Mouse (Mus musculus) MEL (cell line): ENCODE measurements at regions not wholly inside any gene's neighbourhood (a gene's known extent, or its start where the extent isn't known, plus 50 kb on each side); places are given as distances from the start of the nearest gene placed in this dataset.

Experiments used
- CTCF ChIP-seq, 3 experiments: IDR thresholded peaks in 2 of 3; conservative IDR thresholded peaks in 1 of 3; 2 replicates each; pipeline ENCODE4 v1.5.1; 2011 to 2012; ENCODE audit warnings: low read length in 3 of 3, low read depth in 2 of 3, mild to moderate bottlenecking in 2 of 3, improper control_type of control experiment in 1 of 3, inconsistent platforms in 1 of 3, mixed read lengths in 1 of 3, moderate library complexity in 1 of 3; ENCODE audit not compliant: control insufficient read depth in 1 of 3, insufficient read depth in 1 of 3, poor library complexity in 1 of 3, severe bottlenecking in 1 of 3
- EP300 ChIP-seq, 2 experiments: IDR thresholded peaks; 2 replicates each; pipeline ENCODE4 v1.6.1; 2011; ENCODE audit warnings: improper control_type of control experiment in 2 of 2, low read length in 2 of 2, low read depth in 1 of 2, mild to moderate bottlenecking in 1 of 2
- GABPA ChIP-seq: IDR thresholded peaks from 2 replicates; pipeline ENCODE4 v1.6.1; 2012; ENCODE audit warnings: low read depth, mild to moderate bottlenecking, inconsistent platforms, low read length, improper control_type of control experiment, moderate library complexity
- HCFC1 ChIP-seq: IDR thresholded peaks from 2 replicates; pipeline ENCODE4 v1.6.1; 2012; ENCODE audit warnings: low read depth, mild to moderate bottlenecking, inconsistent platforms, low read length, improper control_type of control experiment, moderate library complexity
- KAT2A ChIP-seq: conservative IDR thresholded peaks from 2 replicates; pipeline ENCODE4 v1.6.1; 2012; ENCODE audit warnings: low read depth, low read length, improper control_type of control experiment, inconsistent platforms
- MAFK ChIP-seq: IDR thresholded peaks from 2 replicates; pipeline ENCODE4 v1.6.1; 2011; ENCODE audit warnings: low read depth, mild to moderate bottlenecking, low read length, improper control_type of control experiment, borderline replicate concordance
- MAX ChIP-seq: IDR thresholded peaks from 2 replicates; pipeline ENCODE4 v1.6.1; 2011; ENCODE audit warnings: low read length, improper control_type of control experiment
- MAZ ChIP-seq: IDR thresholded peaks from 2 replicates; pipeline ENCODE4 v1.6.1; 2012; ENCODE audit warnings: low read depth, mild to moderate bottlenecking, inconsistent platforms, low read length, improper control_type of control experiment
- POLR2A ChIP-seq, 2 experiments: IDR thresholded peaks; 2 replicates each; pipeline ENCODE4 v1.6.1; 2011 to 2012; ENCODE audit warnings: low read length in 2 of 2, mild to moderate bottlenecking in 2 of 2, control low read depth in 1 of 2, improper control_type of control experiment in 1 of 2, low read depth in 1 of 2, moderate library complexity in 1 of 2; ENCODE audit not compliant: control insufficient read depth in 1 of 2, insufficient read depth in 1 of 2, poor library complexity in 1 of 2
- USF2 ChIP-seq, 2 experiments: IDR thresholded peaks; 2 replicates each; pipeline ENCODE4 v1.6.1; 2011 to 2012; ENCODE audit warnings: improper control_type of control experiment in 2 of 2, low read length in 2 of 2, borderline replicate concordance in 1 of 2, inconsistent platforms in 1 of 2, low read depth in 1 of 2, mild to moderate bottlenecking in 1 of 2; ENCODE audit not compliant: insufficient read depth in 1 of 2
- ZKSCAN1 ChIP-seq: IDR thresholded peaks from 2 replicates; pipeline ENCODE4 v1.6.1; 2012; ENCODE audit warnings: low read depth, mild to moderate bottlenecking, inconsistent platforms, low read length, improper control_type of control experiment, moderate library complexity

GRCm38 (mm10) chr1:88995945-88996344 lies 74.3 kb upstream of the Sh3bp4 start:
- no peak for TF ChIP-seq ZKSCAN1
- TF ChIP-seq EP300 (IDR thresholded peaks at IDR 0.05; ENCODE audit: low read depth in 1 of 2, low read length in 2 of 2): no peak
- no peak for TF ChIP-seq GABPA
- TF ChIP-seq HCFC1: no peak
- TF ChIP-seq CTCF (IDR thresholded peaks at IDR 0.05 in 2 of 3, conservative IDR thresholded peaks at IDR 0.05 in 1 of 3; ENCODE audit: control insufficient read depth in 1 of 3, insufficient read depth in 1 of 3, low read depth in 2 of 3, low read length in 3 of 3, poor library complexity in 1 of 3, severe bottlenecking in 1 of 3): no peak
- no peak for TF ChIP-seq POLR2A (IDR thresholded peaks at IDR 0.05; ENCODE audit: control insufficient read depth in 1 of 2, insufficient read depth in 1 of 2, low read depth in 1 of 2, low read length in 2 of 2, poor library complexity in 1 of 2)
- TF ChIP-seq MAZ: no peak
- TF ChIP-seq KAT2A: no peak
- TF ChIP-seq MAFK: no peak
- no peak for TF ChIP-seq USF2 (IDR thresholded peaks at IDR 0.05; ENCODE audit: borderline replicate concordance in 1 of 2, insufficient read depth in 1 of 2, low read depth in 1 of 2, low read length in 2 of 2)
- no peak for TF ChIP-seq MAX
